Mouse (Mus musculus) bone marrow macrophage, adult 2 months (primary cell): ENCODE measurements at regions not wholly inside any gene's neighbourhood (a gene's known extent, or its start where the extent isn't known, plus 50 kb on each side); places are given as distances from the start of the nearest gene placed in this dataset.

ENCODE experiments used
- CTCF ChIP-seq: IDR thresholded peaks from 2 replicates; pipeline ENCODE4 v1.5.1; 2012; ENCODE audit warnings: low read depth, mild to moderate bottlenecking, low read length, moderate library complexity
- POLR2A ChIP-seq: IDR thresholded peaks from 2 replicates; pipeline ENCODE4 v1.6.1; 2012; ENCODE audit warnings: mild to moderate bottlenecking, low read depth, low read length, borderline replicate concordance

- TF ChIP-seq CTCF: no peak
- no peak for TF ChIP-seq POLR2A
These were observed 86.7 kb upstream of the Slc25a26 start for GRCm38 (mm10) chr6:94413297-94413986.
